Mouse (Mus musculus) ovary, postnatal 36 days (tissue): ENCODE measurements around the gene Rab5c.
A peak's percentile ranks its signal among the peaks of the same experiment; 100 is the strongest.

Experiments
- DNase-seq: peaks from one replicate; pipeline ENCODE4 v3.0.0; 2022; ENCODE audit warnings: low spot score, mixed read lengths

Gene Rab5c

GRCm38 (mm10) chr11:100700710-100701109 lies 37.3 kb downstream of the Rab5c start:
- no peak for DNase-seq

- DNase-seq, result no peak
Measured at GRCm38 (mm10) chr11:100697921-100698320, 40.1 kb downstream of the Rab5c start.

GRCm38 (mm10) chr11:100694926-100695325 lies 43.1 kb downstream of the Rab5c start:
- peak; percentile 74 for DNase-seq

- no peak for DNase-seq
Measured at GRCm38 (mm10) chr11:100693154-100693553, 44.9 kb downstream of the Rab5c start.

GRCm38 (mm10) chr11:100692164-100692616 lies 45.8 kb downstream of the Rab5c start, which contains the start of gene Zfp385c:
Zfp385c (minus strand) TSS chr11:100692455.
- DNase-seq, result no peak

GRCm38 (mm10) chr11:100690389-100690788 lies 47.6 kb downstream of the Rab5c start:
- DNase-seq, result no peak

GRCm38 (mm10) chr11:100688443-100688842 lies 49.6 kb downstream of the Rab5c start:
- DNase-seq, result no peak

GRCm38 (mm10) chr11:100687265-100687664 lies 50.8 kb downstream of the Rab5c start:
- DNase-seq, result no peak

- DNase-seq, result no peak
Measured at GRCm38 (mm10) chr11:100685371-100685770, 52.6 kb downstream of the Rab5c start.

- no peak for DNase-seq
Measured at GRCm38 (mm10) chr11:100684084-100684483, 53.9 kb downstream of the Rab5c start.

GRCm38 (mm10) chr11:100682526-100682925 lies 55.5 kb downstream of the Rab5c start:
- DNase-seq, result no peak

- DNase-seq, result no peak
Measured at GRCm38 (mm10) chr11:100681826-100682225, 56.2 kb downstream of the Rab5c start.

- DNase-seq, result no peak
Measured at GRCm38 (mm10) chr11:100677810-100678209, 60.2 kb downstream of the Rab5c start.

GRCm38 (mm10) chr11:100673169-100673568 lies 64.8 kb downstream of the Rab5c start:
- DNase-seq, result peak; percentile 49

GRCm38 (mm10) chr11:100671956-100672355 lies 66.1 kb downstream of the Rab5c start:
- DNase-seq, result no peak

GRCm38 (mm10) chr11:100671049-100671448 lies 67.0 kb downstream of the Rab5c start:
- no peak for DNase-seq
